Mouse (Mus musculus) CH12.LX (cell line): ENCODE data around the gene Tsnaxip1. TPM values are rescaled to one million over a fixed set of nuclear protein-coding genes. Genes with fewer than 3 reads are reported as not detected.

Experiments
- DNase-seq: peaks from one replicate; pipeline ENCODE4 v3.0.0-alpha.2; 2013; ENCODE audit errors: extremely low read depth
- H3K27ac ChIP-seq: 2 replicates; pipeline ENCODE4 v1.5.1; 2012; ENCODE audit warnings: low read depth, mild to moderate bottlenecking, control low read depth, moderate library complexity; ENCODE audit not compliant: insufficient read depth
- H3K27me3 ChIP-seq: replicated peaks from 2 replicates; pipeline ENCODE3; 2012; ENCODE audit warnings: inconsistent platforms
- H3K36me3 ChIP-seq, 2 experiments: replicated peaks in 1 of 2; 2 replicates each; pipeline versions ENCODE3 to v1.6.1; 2012; ENCODE audit warnings: inconsistent platforms in 1 of 2, low read length in 1 of 2, mild to moderate bottlenecking in 1 of 2, mixed read lengths in 1 of 2, moderate library complexity in 1 of 2; ENCODE audit not compliant: control insufficient read depth in 1 of 2, insufficient read depth in 1 of 2
- H3K4me1 ChIP-seq, 2 experiments: 2 replicates each; pipeline ENCODE4 v1.6.1; 2012; ENCODE audit warnings: inconsistent platforms in 1 of 2, moderate library complexity in 1 of 2; ENCODE audit not compliant: insufficient read depth in 2 of 2, control insufficient read depth in 1 of 2
- H3K4me2 ChIP-seq: 2 replicates; pipeline ENCODE4 v1.6.1; 2012; ENCODE audit warnings: low read depth, mild to moderate bottlenecking, control low read depth; ENCODE audit not compliant: poor library complexity, insufficient read depth, severe bottlenecking
- H3K4me3 ChIP-seq, 3 experiments: fragments of 150-350 bp in 1 of 3; sonication (generic) in 1 of 3; replicated peaks in 1 of 3; 2 replicates each; pipeline versions ENCODE3 to v1.5.1; 2011 to 2012; ENCODE audit warnings: low read depth in 2 of 3, low read length in 2 of 3, mild to moderate bottlenecking in 2 of 3, moderate library complexity in 2 of 3, control low read depth in 1 of 3, improper control_type of control experiment in 1 of 3, inconsistent platforms in 1 of 3, mixed read lengths in 1 of 3; ENCODE audit not compliant: poor library complexity in 1 of 3
- H3K79me2 ChIP-seq: replicated peaks from 2 replicates; pipeline ENCODE4 v1.6.1; 2012; ENCODE audit warnings: mild to moderate bottlenecking, moderate library complexity; ENCODE audit not compliant: control insufficient read depth, poor library complexity, insufficient read depth, severe bottlenecking; ENCODE audit errors: extremely low read depth
- H3K9ac ChIP-seq: 2 replicates; pipeline ENCODE4 v1.6.1; 2012; ENCODE audit warnings: low read depth, mild to moderate bottlenecking, control low read depth, moderate library complexity; ENCODE audit not compliant: insufficient read depth
- H3K9me3 ChIP-seq: replicated peaks from 2 replicates; pipeline ENCODE3; 2012; ENCODE audit warnings: low read length, inconsistent platforms, mixed read lengths
- CHD1 ChIP-seq: IDR thresholded peaks from 2 replicates; pipeline ENCODE4 v1.6.1; 2012; ENCODE audit warnings: low read depth, low read length, improper control_type of control experiment, inconsistent platforms
- CTCF ChIP-seq, 2 experiments: IDR thresholded peaks in 1 of 2; conservative IDR thresholded peaks in 1 of 2; 2 replicates each; pipeline ENCODE4 v1.5.1; 2011 to 2012; ENCODE audit warnings: low read depth in 2 of 2, low read length in 2 of 2, improper control_type of control experiment in 1 of 2, inconsistent platforms in 1 of 2, mild to moderate bottlenecking in 1 of 2, moderate library complexity in 1 of 2
- ELF1 ChIP-seq: IDR thresholded peaks from 2 replicates; pipeline ENCODE4 v1.6.1; 2014; ENCODE audit warnings: low read depth, mild to moderate bottlenecking, inconsistent platforms, low read length, improper control_type of control experiment
- ETS1 ChIP-seq: conservative IDR thresholded peaks from 2 replicates; pipeline ENCODE4 v1.6.1; 2012; ENCODE audit warnings: low read depth, mild to moderate bottlenecking, inconsistent platforms, low read length, improper control_type of control experiment, moderate library complexity
- GABPA ChIP-seq: IDR thresholded peaks from 2 replicates; pipeline ENCODE4 v1.6.1; 2012; ENCODE audit warnings: low read depth, low read length, improper control_type of control experiment, inconsistent platforms; ENCODE audit not compliant: insufficient replicate concordance
- KAT2A ChIP-seq: IDR thresholded peaks from 2 replicates; pipeline ENCODE4 v1.6.1; 2012; ENCODE audit warnings: low read length, improper control_type of control experiment, inconsistent platforms; ENCODE audit not compliant: insufficient replicate concordance
- MAFK ChIP-seq: IDR thresholded peaks from 2 replicates; pipeline ENCODE4 v1.6.1; 2011; ENCODE audit warnings: low read length, improper control_type of control experiment; ENCODE audit not compliant: insufficient replicate concordance
- MAZ ChIP-seq: IDR thresholded peaks from 2 replicates; pipeline ENCODE4 v1.6.1; 2012; ENCODE audit warnings: low read depth, mild to moderate bottlenecking, inconsistent platforms, low read length, improper control_type of control experiment, moderate library complexity
- MEF2A ChIP-seq: IDR thresholded peaks from 2 replicates; pipeline ENCODE4 v1.6.1; 2014; ENCODE audit warnings: low read depth, mild to moderate bottlenecking, inconsistent platforms, low read length, improper control_type of control experiment, borderline replicate concordance
- NELFE ChIP-seq: IDR thresholded peaks from 2 replicates; pipeline ENCODE4 v1.6.1; 2011; ENCODE audit warnings: low read depth, low read length, improper control_type of control experiment
- RAD21 ChIP-seq: IDR thresholded peaks from 2 replicates; pipeline ENCODE4 v1.6.1; 2011; ENCODE audit warnings: low read depth, mild to moderate bottlenecking, low read length, improper control_type of control experiment, moderate library complexity
- SIN3A ChIP-seq: IDR thresholded peaks from 2 replicates; pipeline ENCODE4 v1.6.1; 2012; ENCODE audit warnings: low read length, improper control_type of control experiment, inconsistent platforms
- SMC3 ChIP-seq: IDR thresholded peaks from 2 replicates; pipeline ENCODE4 v1.6.1; 2011; ENCODE audit warnings: low read depth, low read length, improper control_type of control experiment
- USF1 ChIP-seq: IDR thresholded peaks from 2 replicates; pipeline ENCODE4 v1.6.1; 2014; ENCODE audit warnings: low read depth, mild to moderate bottlenecking, inconsistent platforms, low read length, improper control_type of control experiment
- USF2 ChIP-seq: conservative IDR thresholded peaks from 2 replicates; pipeline ENCODE4 v1.6.1; 2011; ENCODE audit warnings: low read depth, low read length, improper control_type of control experiment
- ZC3H11A ChIP-seq: IDR thresholded peaks from 2 replicates; pipeline ENCODE4 v1.6.1; 2012; ENCODE audit warnings: low read depth, mild to moderate bottlenecking, inconsistent platforms, low read length, improper control_type of control experiment
- ZNF384 ChIP-seq: IDR thresholded peaks from 2 replicates; pipeline ENCODE4 v1.6.1; 2012; ENCODE audit warnings: low read depth, low read length, improper control_type of control experiment, inconsistent platforms
- dilution Hi-C: fragments of 300-500 bp; cut with MboI; formaldehyde crosslinking; loops from 2 replicates; pipeline ENCODE4 v1.14.3; 2020; ENCODE audit warnings: low sequenced_read_pairs; ENCODE audit not compliant: extremely low pct_unique_long_range_greater_than_20kb, extremely low pct_ligation_motif_present
- in situ Hi-C: fragments of 300-500 bp; cut with MboI; formaldehyde crosslinking; loops from 3 replicates; pipeline ENCODE4 v1.14.3; 2019; ENCODE audit warnings: low sequenced_read_pairs, low pct_ligation_motif_present, low pct_unique_long_range_greater_than_20kb, mixed read lengths
- polyA plus RNA-seq: library from polyadenylated mRNA; unstranded; fragments of >175 nt; gene quantifications from 2 replicates; pipeline ENCODE4 v1.2.1, GENCODE M21; 2012; ENCODE audit warnings: low read depth; ENCODE audit not compliant: insufficient read length
- total RNA-seq, 2 experiments: library from RNA; depleted of rRNA; stranded (reverse); fragments of 300-350 nt in 1 of 2; fragments of >200 nt in 1 of 2; gene quantifications; 2 replicates each; pipeline ENCODE4 v1.2.3; 2012 to 2014

The Tsnaxip1 gene
- total and polyA plus RNA-seq, 3 experiments = 0.13 to 0.50 (median 0.13) TPM

DNA sequence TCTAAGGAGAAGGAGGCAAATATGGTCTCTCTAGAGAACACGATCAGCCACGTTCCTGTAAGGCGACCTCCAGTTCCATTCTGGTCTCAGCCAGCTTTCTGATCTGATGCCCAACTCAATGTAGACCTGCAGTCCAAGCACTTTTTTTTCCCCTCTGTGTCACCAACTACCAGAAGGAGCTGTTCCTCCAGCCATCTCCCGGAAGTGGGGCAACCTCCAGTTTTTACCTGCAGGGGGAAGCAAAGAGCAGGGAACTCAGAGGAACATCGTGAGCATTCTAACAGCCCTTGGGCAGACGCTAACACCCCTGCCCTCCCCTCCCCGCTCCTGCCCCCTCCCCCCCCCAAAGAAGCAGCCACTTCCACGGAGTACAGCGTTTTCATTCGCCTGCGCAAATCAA is 7.8 kb downstream of the Tsnaxip1 start:
- Histone ChIP-seq H3K9ac (peak overlapping the region; percentile 35; the same call in 1 of the 2 replicates), H3K27ac (no peak overlapping the region), H3K4me3 (no peak overlapping the region), H3K4me1 (peaks cover 5 to 20% of the 10 kb centered on the region in 2 experiments; a peak in 2 of 4 replicates), H3K79me2 (no peaks in the 10 kb centered on the region), H3K27me3 (peaks cover 5% of the 10 kb centered on the region), H3K36me3 (peaks cover 0 to 4% of the 10 kb centered on the region in 2 experiments), H3K9me3 (peaks cover 2% of the 10 kb centered on the region), H3K4me2 (peak overlapping the region; percentile 30; the same call in 1 of the 2 replicates)
- in situ Hi-C loops (no loop called here), dilution Hi-C loops (no loop called here)
- peak; percentile 84 for DNase-seq
- TF ChIP-seq CTCF (conservative IDR thresholded peaks at IDR 0.05 in 1 of 2, IDR thresholded peaks at IDR 0.05 in 1 of 2; ENCODE audit: low read depth in 2 of 2, low read length in 2 of 2) (peak; percentile 37 to 79; a peak in 3 of 4 replicates), CHD1 (no peak), MAZ (0 out of 2 replicates have a peak, but pooled peaks have one; percentile 16), SMC3 (peak; percentile 63), USF1 (no peak), RAD21 (peak; percentile 61), ZNF384 (peak; percentile 64), ELF1 (peak; percentile 94)

DNA sequence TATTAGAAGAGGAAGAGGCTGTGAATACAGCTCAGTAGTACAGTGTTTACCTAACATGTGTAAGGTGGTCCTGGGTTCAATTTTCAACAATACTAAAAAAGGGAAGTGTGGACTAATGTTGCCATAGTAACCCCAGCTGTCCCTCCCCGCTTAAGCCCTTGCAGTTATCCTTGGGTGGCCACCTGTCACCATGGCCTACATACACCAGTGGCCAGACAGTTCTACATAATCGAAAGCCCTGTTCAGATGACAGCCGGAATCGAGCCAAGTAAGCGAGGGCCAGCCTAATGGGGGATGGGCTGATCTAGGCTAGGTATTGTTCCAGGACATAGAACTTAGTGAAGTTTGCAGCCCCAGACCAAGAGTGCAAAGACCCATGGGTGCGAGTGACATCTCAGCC is 9.5 kb downstream of the Tsnaxip1 start:
- Histone ChIP-seq H3K9me3 (peaks cover 11% of the 10 kb centered on the region), H3K27me3 (peaks cover 5% of the 10 kb centered on the region), H3K79me2 (no peaks in the 10 kb centered on the region), H3K4me1 (peaks cover 5 to 20% of the 10 kb centered on the region in 2 experiments; a peak in 2 of 4 replicates), H3K36me3 (peaks cover 0 to 19% of the 10 kb centered on the region in 2 experiments), H3K4me3 (no peak overlapping the region), H3K27ac (no peak overlapping the region), H3K4me2 (no peak overlapping the region), H3K9ac (no peak overlapping the region)
- dilution Hi-C loops = no loop called here
- in situ Hi-C loops = no loop called here
- DNase-seq = no peak
- no peak for TF ChIP-seq ZC3H11A
- TF ChIP-seq ZNF384 = no peak
- no peak for TF ChIP-seq GABPA
- TF ChIP-seq KAT2A = no peak
- no peak for TF ChIP-seq MAZ

DNA sequence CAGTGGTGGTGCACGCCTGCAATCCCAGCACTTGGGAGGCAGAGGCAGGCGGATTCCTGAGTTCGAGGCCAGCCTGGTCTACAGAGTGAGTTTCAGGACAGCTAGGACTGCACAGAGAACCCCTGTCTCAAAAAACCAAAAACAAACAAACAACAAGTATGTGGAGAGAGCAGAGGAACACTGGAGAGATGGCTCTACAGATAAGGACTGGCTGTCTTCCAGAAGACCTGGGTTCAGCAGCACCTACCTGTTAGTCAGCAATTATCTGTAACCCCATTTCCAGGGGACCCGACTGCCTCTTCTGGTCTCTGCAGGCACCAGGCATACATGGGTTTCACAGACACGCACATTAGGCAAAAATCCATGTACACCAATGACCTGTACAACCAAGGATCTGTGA is 11.7 kb downstream of the Tsnaxip1 start:
- H3K36me3 ChIP-seq = peaks cover 7 to 33% of the 10 kb centered on the region in 2 experiments
- dilution Hi-C loops = no loop called here

More for the DNA sequence above, 11.7 kb downstream of the Tsnaxip1 start:
- H3K27me3 ChIP-seq = no peaks in the 10 kb centered on the region
- H3K9me3 ChIP-seq = peaks cover 9% of the 10 kb centered on the region
- TF ChIP-seq NELFE (no peak), GABPA (no peak), MAFK (no peak), ETS1 (no peak), USF2 (no peak), MEF2A (no peak), SMC3 (no peak), SIN3A (no peak), ELF1 (no peak)
- H3K4me1 ChIP-seq = peaks cover 5 to 20% of the 10 kb centered on the region in 2 experiments; a peak in 2 of 4 replicates
- no peak overlapping the region for H3K4me2 ChIP-seq
- in situ Hi-C loops = no loop called here
- H3K4me3 ChIP-seq = no peak overlapping the region
- no peak for DNase-seq
- H3K27ac ChIP-seq = no peak overlapping the region
- no peak overlapping the region for H3K9ac ChIP-seq
- no peaks in the 10 kb centered on the region for H3K79me2 ChIP-seq
